Mouse (Mus musculus) olfactory bulb, adult 2 months (tissue): ENCODE data around the gene Tacc3.

Experiments
- CTCF ChIP-seq: fragments of 200-500 bp; IDR thresholded peaks from 2 replicates; pipeline ENCODE4 v1.5.1; 2012; ENCODE audit warnings: low read depth, mild to moderate bottlenecking, low read length, moderate library complexity; ENCODE audit not compliant: insufficient read depth
- POLR2A ChIP-seq: fragments of 200-500 bp; IDR thresholded peaks from 2 replicates; pipeline ENCODE4 v1.6.1; 2012; ENCODE audit warnings: mild to moderate bottlenecking, low read depth, low read length, moderate library complexity; ENCODE audit not compliant: insufficient read depth

- no peak for TF ChIP-seq CTCF
- TF ChIP-seq POLR2A: no peak
These were observed 68.2 kb downstream of the Tacc3 start for GRCm38 (mm10) chr5:33726081-33726647.
